ENCODE assay signal across 8 mouse cellular contexts in genomic region chr2:25271827-25272511, GRCm38 (mm10). TPM values are rescaled to one million over a fixed set of nuclear protein-coding genes. Genes with fewer than 3 reads are reported as not detected.
DNase-seq lines count a peak whose midpoint lies in the region; ATAC-seq and TF ChIP-seq lines count a peak whose summit lies in the region.

Gene Ssna1, minus strand, starts transcription at chr2:25272438.
Gene Anapc2, plus strand, starts transcription at chr2:25272478.

- DNase-seq in G1E (ENCODE audit: low spot score), result peak; percentile 87
- peak; percentile 94 to 99 for DNase-seq in cerebellum, adult 18-20 months
- DNase-seq in heart, postnatal 36 days, result peak; percentile 98
- DNase-seq in layer of hippocampus, adult 2 months (ENCODE audit: low spot score in 2 of 2), result peak; percentile 95 to 98
- peak; percentile 99 for DNase-seq in lung, embryonic 14.5 days
- peak; percentile 97 for DNase-seq in thymus, adult 2 months

- peak within 1 kb of the TSS; percentile 43 for H3K27ac ChIP-seq in forebrain, embryonic 16.5 days (ENCODE audit: low read length)
- H3K27ac ChIP-seq in layer of hippocampus, adult 2 months, result peak within 1 kb of the TSS; percentile 89
- peak within 1 kb of the TSS; percentile 58 for H3K27ac ChIP-seq in lung, embryonic 14.5 days (ENCODE audit: low read depth)
- no peak within 1 kb of the TSS for H3K27ac ChIP-seq in olfactory bulb, adult 2 months (ENCODE audit: insufficient read depth, low read depth, low read length)
- H3K27ac ChIP-seq in thymus, adult 2 months (ENCODE audit: control insufficient read depth, insufficient read depth, low read length), result peak within 1 kb of the TSS; percentile 61

- H3K9ac ChIP-seq in forebrain, embryonic 16.5 days (replicated peaks; ENCODE audit: low read depth, low read length), result peak within 1 kb of the TSS; percentile 83
- H3K9ac ChIP-seq in lung, embryonic 14.5 days, result peak within 1 kb of the TSS; percentile 86

- peaks cover 91% of the 10 kb centered on the region for H3K36me3 ChIP-seq in G1E (replicated peaks)
- peaks cover 17% of the 10 kb centered on the region for H3K36me3 ChIP-seq in forebrain, embryonic 16.5 days (ENCODE audit: control insufficient read depth, insufficient read depth)
- peaks cover 63% of the 10 kb centered on the region for H3K36me3 ChIP-seq in lung, embryonic 14.5 days (ENCODE audit: insufficient read depth)
- peaks cover 32% of the 10 kb centered on the region for H3K36me3 ChIP-seq in thymus, adult 2 months (ENCODE audit: control insufficient read depth, insufficient read depth, low read length)

- H3K4me1 ChIP-seq in G1E (ENCODE audit: insufficient read depth, low read depth, low read length), result peaks cover 64% of the 10 kb centered on the region
- peaks cover 36% of the 10 kb centered on the region for H3K4me1 ChIP-seq in forebrain, embryonic 16.5 days (replicated peaks; ENCODE audit: control insufficient read depth, insufficient read depth, low read length)
- H3K4me1 ChIP-seq in lung, embryonic 14.5 days (ENCODE audit: insufficient read depth), result peaks cover 15% of the 10 kb centered on the region
- peaks cover 21% of the 10 kb centered on the region for H3K4me1 ChIP-seq in olfactory bulb, adult 2 months (ENCODE audit: control insufficient read depth, insufficient read depth, low read length)
- H3K4me1 ChIP-seq in thymus, adult 2 months (replicated peaks; ENCODE audit: control insufficient read depth, insufficient read depth, low read length), result peaks cover 17% of the 10 kb centered on the region

- peak within 1 kb of the TSS; percentile 97 for H3K4me2 ChIP-seq in forebrain, embryonic 16.5 days (ENCODE audit: low read length)
- peak within 1 kb of the TSS; percentile 96 for H3K4me2 ChIP-seq in lung, embryonic 14.5 days

- H3K9me3 ChIP-seq in G1E (replicated peaks), result no peaks in the 10 kb centered on the region
- H3K9me3 ChIP-seq in forebrain, embryonic 16.5 days (ENCODE audit: control insufficient read depth, low read length), result no peaks in the 10 kb centered on the region
- no peaks in the 10 kb centered on the region for H3K9me3 ChIP-seq in lung, embryonic 14.5 days (ENCODE audit: low read depth, low read length)

- peak; percentile 79 for TF ChIP-seq POLR2A in olfactory bulb, adult 2 months (IDR thresholded peaks at IDR 0.05; ENCODE audit: insufficient read depth, low read depth, low read length)
- peak; percentile 81 for TF ChIP-seq POLR2A in thymus, adult 2 months (IDR thresholded peaks at IDR 0.05; ENCODE audit: control insufficient read depth, extremely low read depth, insufficient read depth, low read length, poor library complexity)

- WGBS in forebrain, embryonic 16.5 days, result 3% methylated on average over 54 of the region's 55 CpGs
- under 1% methylated on average over 55 of the region's 55 CpGs for WGBS in lung, embryonic 14.5 days
- under 1% methylated on average over 55 of the region's 55 CpGs for WGBS in olfactory bulb, adult 2 months
- under 1% methylated on average over 55 of the region's 55 CpGs for WGBS in thymus, adult 2 months

- peak within 1 kb of the TSS; percentile 84 for H3K4me3 ChIP-seq in G1E (ENCODE audit: low read depth, low read length)
- H3K4me3 ChIP-seq in forebrain, embryonic 16.5 days (replicated peaks; ENCODE audit: low read length), result peak within 1 kb of the TSS; percentile 90
- H3K4me3 ChIP-seq in layer of hippocampus, adult 2 months, result peak within 1 kb of the TSS; percentile 96
- H3K4me3 ChIP-seq in lung, embryonic 14.5 days (ENCODE audit: low read depth, low read length), result peak within 1 kb of the TSS; percentile 95
- H3K4me3 ChIP-seq in olfactory bulb, adult 2 months (ENCODE audit: insufficient read depth, low read depth, low read length), result peak within 1 kb of the TSS; percentile 53
- peak within 1 kb of the TSS; percentile 87 for H3K4me3 ChIP-seq in thymus, adult 2 months (ENCODE audit: control insufficient read depth, insufficient read depth, low read length)

- ATAC-seq in G1E (ENCODE audit: extremely low read depth, insufficient number of reproducible peaks, low FRiP score, poor library complexity, severe bottlenecking), result peak; percentile 66
- peak; percentile 95 for ATAC-seq in forebrain, embryonic 16.5 days
- ATAC-seq in lung, embryonic 14.5 days (ENCODE audit: insufficient read depth), result peak; percentile 97

- intact Hi-C loops in heart, postnatal 36 days (cut with DNase I), result loop anchor here (1.0 to 5.0 kb wide), 4 partner anchors 17 to 75 kb away; partner anchors contain the start of genes Man1b1, Tmem203 and Tor4a

- no peaks in the 10 kb centered on the region for H3K27me3 ChIP-seq in G1E (ENCODE audit: insufficient read depth, low read length)
- H3K27me3 ChIP-seq in forebrain, embryonic 16.5 days (replicated peaks; ENCODE audit: control insufficient read depth, insufficient read depth, low read length), result no peaks in the 10 kb centered on the region
- H3K27me3 ChIP-seq in lung, embryonic 14.5 days (ENCODE audit: insufficient read depth, low read length), result no peaks in the 10 kb centered on the region
- no peaks in the 10 kb centered on the region for H3K27me3 ChIP-seq in thymus, adult 2 months (ENCODE audit: control insufficient read depth, insufficient read depth, low read length)

- no peak for TF ChIP-seq CTCF in G1E (IDR thresholded peaks at IDR 0.05; ENCODE audit: low read depth, low read length)
- TF ChIP-seq CTCF in layer of hippocampus, adult 2 months (conservative IDR thresholded peaks at IDR 0.05), result peak; percentile 60
- TF ChIP-seq CTCF in lung, embryonic 14.5 days (IDR thresholded peaks at IDR 0.05; ENCODE audit: low read depth), result peak; percentile 41; the same call in 1 of the 2 replicates
- TF ChIP-seq CTCF in olfactory bulb, adult 2 months (IDR thresholded peaks at IDR 0.05; ENCODE audit: insufficient read depth, low read depth, low read length), result no peak
- peak; percentile 15; the same call in 1 of the 2 replicates for TF ChIP-seq CTCF in thymus, adult 2 months (IDR thresholded peaks at IDR 0.05; ENCODE audit: borderline replicate concordance, control insufficient read depth, extremely low read depth, insufficient read depth, low read length, poor library complexity)

RNA-seq across cellular contexts. Expression of gene Ssna1, which starts in this region (rescaled TPM):
- 35.9 and 47.0 TPM in 2 replicates for total RNA-seq in G1E (2014; fragmentation: Nextera tagmentation)
- 100 and 107 TPM in 2 replicates for total RNA-seq in G1E (2017)
- polyA plus RNA-seq in G1E (2012), result 237 and 259 TPM in 2 replicates
- 199 and 204 TPM in 2 replicates for polyA plus RNA-seq in forebrain, embryonic 16.5 days (2015; fragmentation: Nextera tagmentation; extraction: Ambion mirVana)
- 10 to 100 TPM; 37.4 to 44.0 TPM for total RNA-seq in heart, postnatal 36 days (2021)
- total RNA-seq in layer of hippocampus, adult 2 months (2021), result 10 to 100 TPM; 64.5 to 69.3 TPM
- polyA plus RNA-seq in lung, embryonic 14.5 days (2014; fragmentation: Nextera tagmentation; extraction: Ambion mirVana), result 217 and 229 TPM in 2 replicates
- polyA plus RNA-seq in olfactory bulb, adult 2 months (2012; ENCODE audit: insufficient read depth, insufficient read length, low replicate concordance, missing spikeins), result not detected in 2 replicates
- polyA plus RNA-seq in thymus, adult 2 months (2012; rRNA removed), result 164 and 182 TPM in 2 replicates

RNA-seq across cellular contexts. Expression of gene Anapc2, which starts in this region (rescaled TPM):
- 39.5 and 50.3 TPM in 2 replicates for total RNA-seq in G1E (2014; fragmentation: Nextera tagmentation)
- 19.7 and 24.4 TPM in 2 replicates for total RNA-seq in G1E (2017)
- polyA plus RNA-seq in G1E (2012), result 23.0 and 25.3 TPM in 2 replicates
- 150 and 159 TPM in 2 replicates for polyA plus RNA-seq in forebrain, embryonic 16.5 days (2015; fragmentation: Nextera tagmentation; extraction: Ambion mirVana)
- 10 to 100 TPM; 38.6 to 39.1 TPM for total RNA-seq in heart, postnatal 36 days (2021)
- total RNA-seq in layer of hippocampus, adult 2 months (2021), result 10 to 100 TPM; 84.6 to 84.7 TPM
- 109 and 119 TPM in 2 replicates for polyA plus RNA-seq in lung, embryonic 14.5 days (2014; fragmentation: Nextera tagmentation; extraction: Ambion mirVana)
- not detected in 2 replicates for polyA plus RNA-seq in olfactory bulb, adult 2 months (2012; ENCODE audit: insufficient read depth, insufficient read length, low replicate concordance, missing spikeins)
- polyA plus RNA-seq in thymus, adult 2 months (2012; rRNA removed), result 141 and 144 TPM in 2 replicates

Comparison
In these comparisons a context has a peak if more than half of its experiments do, and no peak if none do; other contexts are left out.
1. RNA of gene Ssna1 (polyA plus RNA-seq): 237 to 259 TPM in G1E, 217 to 229 TPM in lung, embryonic 14.5 days, 199 to 204 TPM in forebrain, embryonic 16.5 days and 164 to 182 TPM in thymus, adult 2 months; not detected in olfactory bulb, adult 2 months; every median in the first group is over 100 times any median in the second.
2. CTCF ChIP-seq: peak in layer of hippocampus, adult 2 months (single experiment), lung, embryonic 14.5 days (single experiment) and thymus, adult 2 months (single experiment); none in G1E (single experiment) and olfactory bulb, adult 2 months (single experiment).
3. Peak in every context shown above with its lines, with median percentiles within 50 percentile points of each other: ATAC-seq, DNase-seq and H3K4me3 ChIP-seq.